Mouse (Mus musculus) stomach, postnatal 0 days (tissue): ENCODE results near the gene Mpp1. TPM values are rescaled to one million over a fixed set of nuclear protein-coding genes. Genes with fewer than 3 reads are reported as not detected.
A peak's percentile ranks its signal among the peaks of the same experiment; 100 is the strongest.

Experiments
- ATAC-seq: fragments of 200-750 bp; cut with Nextera tagmentation; 2 replicates; pipeline ENCODE4 v1.8.0; 2017; ENCODE audit not compliant: low FRiP score, low TSS enrichment
- DNase-seq: peaks from one replicate; pipeline ENCODE4 v3.0.0-alpha.2; 2016; ENCODE audit warnings: low spot score
- H3K27ac ChIP-seq: fragments of 300-500 bp; sonication (generic); replicated peaks from 2 replicates; pipeline ENCODE4 v1.5.1; 2014; ENCODE audit warnings: mild to moderate bottlenecking, control low read depth
- H3K27me3 ChIP-seq: fragments of 300-500 bp; sonication (generic); 2 replicates; pipeline ENCODE4 v1.6.1; 2014; ENCODE audit warnings: low read length; ENCODE audit not compliant: control insufficient read depth, insufficient read depth
- H3K36me3 ChIP-seq: fragments of 300-500 bp; sonication (generic); 2 replicates; pipeline ENCODE4 v1.6.1; 2014; ENCODE audit warnings: low read length, mixed read lengths; ENCODE audit not compliant: control insufficient read depth, insufficient read depth
- H3K4me1 ChIP-seq: fragments of 300-500 bp; sonication (generic); replicated peaks from 2 replicates; pipeline ENCODE4 v1.6.1; 2014; ENCODE audit warnings: antibody characterized with exemption; ENCODE audit not compliant: control insufficient read depth, insufficient read depth
- H3K4me2 ChIP-seq: fragments of 300-500 bp; sonication (generic); replicated peaks from 2 replicates; pipeline ENCODE4 v1.6.1; 2014; ENCODE audit warnings: low read depth, mild to moderate bottlenecking, control low read depth, moderate library complexity
- H3K4me3 ChIP-seq: fragments of 300-500 bp; sonication (generic); 2 replicates; pipeline ENCODE4 v1.5.1; 2014; ENCODE audit warnings: low read depth, low read length, control low read depth
- H3K9ac ChIP-seq: fragments of 300-500 bp; sonication (generic); 2 replicates; pipeline ENCODE4 v1.6.1; 2014; ENCODE audit warnings: mild to moderate bottlenecking, low read length, control low read depth, mixed read lengths
- H3K9me3 ChIP-seq: fragments of 300-500 bp; sonication (generic); 2 replicates; pipeline ENCODE4 v1.6.1; 2016; ENCODE audit warnings: low read length; ENCODE audit not compliant: control insufficient read depth
- CTCF ChIP-seq: IDR thresholded peaks from 2 replicates; pipeline ENCODE4 v1.5.1; 2016; ENCODE audit warnings: antibody characterized with exemption, low read depth, mild to moderate bottlenecking, moderate library complexity
- EP300 ChIP-seq: optimal IDR thresholded peaks from 2 replicates; pipeline ENCODE3; 2016; ENCODE audit warnings: antibody characterized with exemption
- WGBS: fragments of 180-500 bp; shearing (Covaris S2); extraction: QIAGEN DNeasy Blood & Tissue Kit; methylation state at CpG from one replicate; pipeline ENCODE4 v1.1.7; 2014; 5-methylcytosine and 5-hydroxymethylcytosine counted together
- polyA plus RNA-seq: library from polyadenylated mRNA; unstranded; fragments of >200 nt; fragmentation: Nextera tagmentation; extraction: Ambion mirVana; gene quantifications from 2 replicates; pipeline ENCODE4 v1.2.1, GENCODE M21; 2015

The Mpp1 gene
- polyA plus RNA-seq, 1 experiment from 2014 or later, result 52.5 TPM

DNA sequence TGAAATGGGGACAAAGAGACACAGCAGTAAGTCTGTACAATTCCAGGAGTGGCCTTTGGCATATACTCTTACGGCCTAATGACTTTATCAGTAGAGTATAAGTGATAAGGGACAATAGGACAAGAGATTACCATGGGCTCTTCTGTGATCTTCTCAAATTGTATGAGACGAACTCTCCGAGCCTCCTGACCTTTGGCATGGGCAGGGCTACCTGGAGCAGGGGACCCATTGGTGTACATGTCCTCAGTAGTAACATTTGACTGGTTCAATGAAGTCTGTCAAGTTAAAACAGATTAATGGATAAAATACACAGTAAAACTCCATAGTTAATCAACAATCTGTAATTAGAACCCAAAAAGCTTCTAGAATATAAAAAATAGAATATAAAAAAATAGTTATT lies 5.2 kb downstream of the Mpp1 start:
- no peak overlapping the region for H3K4me3 ChIP-seq
- no peaks in the 10 kb centered on the region for H3K9me3 ChIP-seq
- H3K4me2 ChIP-seq, result no peak overlapping the region
- WGBS, result 85% methylated on average over 3 of the region's 3 CpGs
- DNase-seq (no peak), ATAC-seq (no peak)
- no peak overlapping the region for H3K27ac ChIP-seq
- H3K36me3 ChIP-seq, result no peaks in the 10 kb centered on the region
- H3K9ac ChIP-seq, result no peak overlapping the region
- H3K4me1 ChIP-seq, result no peaks in the 10 kb centered on the region
- TF ChIP-seq EP300 (no peak), CTCF (no peak)
- H3K27me3 ChIP-seq, result no peaks in the 10 kb centered on the region

DNA sequence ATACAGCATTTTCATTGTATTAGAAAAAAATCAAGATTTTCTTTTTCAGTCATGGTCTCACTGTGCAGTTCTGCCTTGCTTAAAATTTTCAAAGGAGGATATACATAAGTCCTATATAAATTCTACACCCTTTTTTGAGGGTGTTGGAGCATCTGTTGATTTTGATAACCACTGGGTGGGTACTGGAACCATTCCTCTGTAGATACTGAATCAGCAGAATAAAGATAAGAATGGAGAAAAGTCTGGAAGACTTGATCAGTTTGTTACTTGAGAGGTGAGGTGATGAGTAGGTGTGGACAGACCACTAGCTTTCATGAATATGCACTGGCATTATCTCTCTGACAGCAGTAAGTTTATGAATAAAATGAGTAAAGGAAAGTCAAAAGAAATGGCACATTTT lies 15.3 kb downstream of the Mpp1 start:
- Histone ChIP-seq H3K27me3 (no peaks in the 10 kb centered on the region), H3K9ac (no peak overlapping the region), H3K36me3 (no peaks in the 10 kb centered on the region), H3K9me3 (no peaks in the 10 kb centered on the region), H3K4me3 (no peak overlapping the region), H3K4me1 (no peaks in the 10 kb centered on the region), H3K27ac (no peak overlapping the region), H3K4me2 (no peak overlapping the region)
- TF ChIP-seq EP300, result no peak
- no peak for TF ChIP-seq CTCF
- DNase-seq (no peak), ATAC-seq (no peak)

DNA sequence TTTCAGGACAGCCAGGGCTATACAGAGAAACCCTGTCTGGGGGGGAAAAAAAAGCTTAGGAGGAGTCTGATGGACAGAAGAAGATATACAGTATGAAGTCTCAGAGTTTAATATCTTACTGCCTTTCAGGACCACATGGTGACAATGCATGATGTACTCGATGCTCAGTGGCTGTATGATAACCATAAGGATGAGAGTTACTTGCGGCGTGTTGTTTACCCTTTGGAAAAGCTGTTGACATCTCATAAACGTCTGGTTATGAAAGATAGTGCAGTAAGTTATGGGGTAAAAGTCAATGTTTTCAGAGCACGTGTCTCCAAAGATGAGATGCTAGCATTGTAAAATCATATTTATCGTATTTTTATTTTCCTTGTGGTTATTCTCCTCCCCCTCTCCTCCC lies 28.5 kb downstream of the Mpp1 start:
- ATAC-seq, result no peak
- Histone ChIP-seq H3K27ac (no peak overlapping the region), H3K4me1 (no peaks in the 10 kb centered on the region), H3K9me3 (no peaks in the 10 kb centered on the region), H3K27me3 (no peaks in the 10 kb centered on the region), H3K36me3 (no peaks in the 10 kb centered on the region), H3K4me2 (no peak overlapping the region), H3K4me3 (no peak overlapping the region), H3K9ac (no peak overlapping the region)
- no peak for TF ChIP-seq EP300
- no peak for TF ChIP-seq CTCF
- WGBS, result 88% methylated on average over 6 of the region's 6 CpGs
- no peak for DNase-seq

DNA sequence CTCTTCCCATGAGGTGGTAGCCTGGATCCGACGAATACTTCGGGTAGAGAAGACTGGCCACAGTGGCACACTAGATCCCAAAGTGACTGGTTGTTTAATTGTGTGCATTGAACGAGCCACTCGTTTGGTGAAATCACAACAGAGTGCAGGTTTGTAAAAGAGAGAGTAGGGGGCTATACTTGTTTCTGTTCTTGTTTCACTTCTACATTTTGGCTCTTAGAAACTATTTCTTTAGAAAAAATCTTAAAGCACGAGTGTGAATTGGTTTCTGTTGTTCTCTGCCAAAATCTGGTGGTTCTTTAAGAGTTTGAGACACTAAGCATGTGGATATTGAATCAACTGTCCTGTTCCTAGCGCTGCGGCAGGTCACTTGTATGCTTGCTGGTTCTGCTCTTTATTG lies 32.0 kb downstream of the Mpp1 start:
- Histone ChIP-seq H3K4me3 (no peak overlapping the region), H3K9me3 (no peaks in the 10 kb centered on the region), H3K27ac (no peak overlapping the region), H3K36me3 (no peaks in the 10 kb centered on the region), H3K9ac (no peak overlapping the region), H3K4me2 (no peak overlapping the region), H3K4me1 (no peaks in the 10 kb centered on the region), H3K27me3 (no peaks in the 10 kb centered on the region)
- DNase-seq (no peak), ATAC-seq (no peak)
- 86% methylated on average over 8 of the region's 8 CpGs for WGBS
- TF ChIP-seq CTCF, result no peak
- TF ChIP-seq EP300, result no peak

DNA sequence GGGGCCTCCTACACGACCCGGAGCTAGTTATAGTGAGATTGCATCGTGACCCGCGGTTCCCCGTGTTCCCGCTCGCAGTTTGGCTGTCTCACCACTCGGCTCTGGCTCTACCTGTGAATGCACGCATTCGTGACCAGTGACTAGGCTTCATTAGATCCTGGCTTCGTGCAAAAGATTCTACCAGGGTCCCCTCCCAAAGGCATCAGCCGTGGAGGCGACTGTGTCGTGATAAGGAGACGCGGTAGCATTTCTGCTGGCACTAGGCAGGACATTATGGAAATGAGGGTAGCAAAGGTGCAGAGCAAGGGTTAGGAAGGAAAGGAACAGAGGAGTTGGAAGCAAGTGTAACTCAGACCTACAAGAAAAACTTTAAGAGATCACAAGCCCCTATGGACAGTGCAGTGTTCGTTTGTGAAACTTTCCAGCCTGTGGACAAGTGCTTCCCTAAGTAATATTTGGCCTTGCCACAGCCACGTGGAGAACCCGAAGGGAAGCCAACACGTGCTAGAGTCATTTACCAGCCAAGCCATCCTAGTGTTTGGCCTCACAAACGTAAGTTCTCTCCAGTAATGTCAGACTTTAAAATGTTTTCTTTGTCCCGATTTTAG lies 34.5 kb downstream of the Mpp1 start:
- Histone ChIP-seq H3K4me3 (peak overlapping the region; percentile 46), H3K36me3 (no peaks in the 10 kb centered on the region), H3K27me3 (no peaks in the 10 kb centered on the region), H3K27ac (peak overlapping the region; percentile 67), H3K4me2 (peak overlapping the region; percentile 60), H3K9ac (peak overlapping the region; percentile 54), H3K4me1 (no peaks in the 10 kb centered on the region), H3K9me3 (no peaks in the 10 kb centered on the region)
- no peak for ATAC-seq
- 15% methylated on average over 23 of the region's 23 CpGs for WGBS
- peak; percentile 14 for DNase-seq
- TF ChIP-seq EP300, result no peak
- no peak for TF ChIP-seq CTCF

DNA sequence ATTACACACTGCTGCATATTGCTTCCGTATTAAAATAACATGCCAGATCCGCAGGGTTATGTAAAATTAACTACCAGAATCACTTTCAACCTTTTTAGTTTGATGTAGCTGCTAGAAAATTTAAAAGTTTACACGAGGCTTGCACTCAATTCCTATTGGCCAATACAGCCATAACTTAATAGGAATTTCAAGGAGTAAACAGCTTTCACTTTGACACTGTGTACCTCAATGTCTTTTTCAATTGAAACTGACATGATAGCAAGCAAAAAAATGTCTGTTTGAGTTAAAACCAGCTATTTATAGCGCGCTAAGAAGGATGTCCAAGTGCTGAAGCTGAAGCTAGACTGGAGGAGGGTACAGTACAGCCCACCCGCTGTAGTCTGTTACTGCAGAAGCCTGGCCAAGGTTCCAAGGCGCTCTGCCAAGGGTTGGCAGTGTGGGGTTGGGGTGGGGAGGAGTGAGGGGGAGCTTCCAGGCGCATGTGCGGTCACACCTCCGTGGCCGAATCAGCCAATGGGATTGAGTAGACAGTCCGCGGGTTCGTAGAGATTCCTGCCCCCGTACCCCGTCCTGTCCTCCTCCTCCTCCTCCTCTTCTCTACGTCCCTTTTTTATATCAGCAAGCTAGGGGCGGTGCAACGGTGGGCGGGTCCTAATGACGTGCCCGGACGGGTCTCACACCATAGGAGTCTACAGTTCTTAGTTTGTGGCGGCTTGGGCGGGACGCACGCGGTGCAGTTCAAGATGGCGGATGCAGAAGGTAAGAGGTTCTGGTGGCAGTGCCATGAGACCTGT lies 35.2 kb downstream of the Mpp1 start, which contains the start of gene Dkc1:
Gene Dkc1 (plus strand): TSS at position 486 of the 794 bp plus-strand sequence.
- Histone ChIP-seq H3K9ac (peak within 1 kb of the TSS; percentile 54), H3K36me3 (no peaks in the 10 kb centered on the region), H3K27ac (peak within 1 kb of the TSS; percentile 67), H3K27me3 (no peaks in the 10 kb centered on the region), H3K9me3 (no peaks in the 10 kb centered on the region), H3K4me3 (peak within 1 kb of the TSS; percentile 46), H3K4me1 (no peaks in the 10 kb centered on the region), H3K4me2 (peak within 1 kb of the TSS; percentile 60)
- TF ChIP-seq CTCF (no peak), EP300 (no peak)
- peak; percentile 90 for DNase-seq
- peak; percentile 100 for ATAC-seq
- 11% methylated on average over 28 of the region's 29 CpGs for WGBS
